Mouse (Mus musculus) heart, adult 2 months (tissue): Measurements from ENCODE around the gene Tnnc1. TPM values are rescaled to one million over a fixed set of nuclear protein-coding genes. Genes with fewer than 3 reads are reported as not detected.

Experiments used
- DNase-seq, 2 experiments: peaks; one replicate each; pipeline ENCODE4 v3.0.0; 2021
- H3K27ac ChIP-seq: fragments of 200-600 bp; 2 replicates; pipeline ENCODE4 v1.8.1; 2022
- H3K27me3 ChIP-seq: fragments of 200-500 bp; 2 replicates; pipeline ENCODE4 v1.6.1; 2012; ENCODE audit warnings: mild to moderate bottlenecking, low read length, inconsistent platforms, mixed read lengths; ENCODE audit not compliant: control insufficient read depth, insufficient read depth
- H3K36me3 ChIP-seq: fragments of 200-500 bp; 2 replicates; pipeline ENCODE4 v1.6.1; 2012; ENCODE audit warnings: low read length, inconsistent platforms; ENCODE audit not compliant: control insufficient read depth, insufficient read depth
- H3K4me1 ChIP-seq: fragments of 200-500 bp; 2 replicates; pipeline ENCODE4 v1.6.1; 2011; ENCODE audit warnings: low read length; ENCODE audit not compliant: control insufficient read depth, insufficient read depth
- H3K4me3 ChIP-seq: fragments of 200-600 bp; 2 replicates; pipeline ENCODE4 v1.8.1; 2022
- H3K79me2 ChIP-seq: fragments of 200-500 bp; replicated peaks from 2 replicates; pipeline ENCODE4 v1.6.1; 2012; ENCODE audit warnings: mild to moderate bottlenecking, inconsistent platforms, low read length, moderate library complexity, mixed read lengths; ENCODE audit not compliant: control insufficient read depth, insufficient read depth
- H3K9ac ChIP-seq: fragments of 200-500 bp; 2 replicates; pipeline ENCODE4 v1.6.1; 2012; ENCODE audit warnings: low read depth, mild to moderate bottlenecking, control low read depth, inconsistent platforms, low read length, mixed read lengths
- CTCF ChIP-seq: fragments of 200-600 bp; IDR thresholded peaks from 2 replicates; pipeline ENCODE4 v1.8.1; 2022; ENCODE audit warnings: antibody characterized with exemption, mild to moderate bottlenecking, moderate library complexity
- EP300 ChIP-seq: fragments of 200-500 bp; IDR thresholded peaks from 2 replicates; pipeline ENCODE4 v1.6.1; 2011; ENCODE audit warnings: low read depth, low read length, control low read depth; ENCODE audit not compliant: insufficient read depth
- POLR2A ChIP-seq: fragments of 200-500 bp; IDR thresholded peaks from 2 replicates; pipeline ENCODE4 v1.6.1; 2011; ENCODE audit warnings: mild to moderate bottlenecking, low read depth, low read length, control low read depth; ENCODE audit not compliant: insufficient read depth
- WGBS: fragments of 180-500 bp; shearing (Covaris S2); methylation state at CpG from one replicate; pipeline ENCODE4 v1.1.7; 2018; 5-methylcytosine and 5-hydroxymethylcytosine counted together
- intact Hi-C: fragments of 180-260 bp; cut with DNase I; formaldehyde crosslinking; loops from one replicate; pipeline ENCODE4 v1.15.1; 2025
- polyA plus RNA-seq: library from polyadenylated mRNA; depleted of rRNA; stranded (reverse); fragments of >200 nt; gene quantifications from 2 replicates; pipeline ENCODE4 v1.2.3, GENCODE M21; 2012
- total RNA-seq, 2 experiments: library from RNA; stranded (reverse); gene quantifications; 2 replicates each; pipeline ENCODE4 v1.2.3; 2021

Tnnc1 gene
- total and polyA plus RNA-seq, 3 experiments, result 4,851 to 5,508 (median 5,084) TPM

DNA sequence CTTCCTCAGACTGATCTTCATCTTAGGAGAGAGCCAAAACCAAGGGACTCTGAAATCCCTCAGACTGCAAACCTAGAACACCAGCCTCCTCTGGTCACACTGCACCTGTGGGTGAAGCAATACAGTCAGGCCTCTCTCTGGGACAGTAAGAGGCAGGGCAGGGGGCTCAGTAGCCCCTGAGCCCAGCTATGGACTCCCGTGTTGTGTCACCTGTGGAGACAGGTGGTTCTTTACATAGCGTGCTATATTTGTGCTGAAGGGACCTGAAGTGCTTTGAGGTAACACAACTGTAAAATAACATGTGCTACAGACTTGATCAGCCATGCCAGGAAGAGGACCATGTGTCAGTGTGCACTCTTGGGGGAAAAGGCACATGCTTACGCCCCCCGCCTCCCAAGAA, 12.6 kb upstream of the Tnnc1 start:
- WGBS, result 70% methylated on average over 4 of the region's 4 CpGs
- Histone ChIP-seq H3K36me3 (peaks cover 24% of the 10 kb centered on the region), H3K9ac (no peak overlapping the region)

DNA sequence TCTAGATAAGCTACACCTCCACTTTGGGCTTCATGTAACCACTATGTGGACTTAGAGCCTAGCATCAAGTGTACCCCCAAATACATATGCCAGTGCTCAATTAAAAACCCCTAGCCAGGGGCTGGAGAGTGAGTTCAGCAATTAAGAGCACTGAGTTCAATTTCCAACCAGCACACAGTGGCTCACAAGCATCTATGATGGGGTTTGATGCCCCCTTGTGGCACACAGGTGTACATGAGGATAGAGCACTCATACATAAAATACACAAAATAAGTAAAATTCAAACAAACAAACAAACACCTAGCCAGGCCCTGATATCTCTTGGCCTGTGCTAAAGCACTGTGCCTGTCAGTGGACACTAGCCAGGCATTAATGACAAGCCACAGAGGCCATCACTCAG, 12.1 kb upstream of the Tnnc1 start:
- Histone ChIP-seq H3K4me3 (no peak overlapping the region), H3K27me3 (no peaks in the 10 kb centered on the region), H3K36me3 (peaks cover 24% of the 10 kb centered on the region), H3K9ac (no peak overlapping the region), H3K79me2 (peaks cover 2% of the 10 kb centered on the region), H3K4me1 (peaks cover 21% of the 10 kb centered on the region), H3K27ac (peak overlapping the region; percentile 76)
- intact Hi-C loops, result loop anchor here (2.0 to 5.0 kb wide), 4 partner anchors 27 to 174 kb away; partner anchors contain the start of genes Smim4 and Stab1
- TF ChIP-seq POLR2A (no peak), EP300 (0 out of 2 replicates have a peak, but pooled peaks have one; percentile 20), CTCF (peak; percentile 92)
- DNase-seq, result no peak

More for the DNA sequence above, 12.6 kb upstream of the Tnnc1 start:
- Histone ChIP-seq H3K4me1 (peaks cover 21% of the 10 kb centered on the region), H3K4me3 (peak overlapping the region; percentile 17; the same call in 1 of the 2 replicates), H3K27me3 (no peaks in the 10 kb centered on the region), H3K27ac (peak overlapping the region; percentile 76), H3K79me2 (peaks cover 2% of the 10 kb centered on the region)
- no peak for DNase-seq
- intact Hi-C loops, result loop anchor here (2.0 to 5.0 kb wide), 4 partner anchors 27 to 173 kb away; partner anchors contain the start of genes Smim4 and Stab1
- no peak for TF ChIP-seq EP300
- TF ChIP-seq CTCF, result no peak
- TF ChIP-seq POLR2A, result no peak

DNA sequence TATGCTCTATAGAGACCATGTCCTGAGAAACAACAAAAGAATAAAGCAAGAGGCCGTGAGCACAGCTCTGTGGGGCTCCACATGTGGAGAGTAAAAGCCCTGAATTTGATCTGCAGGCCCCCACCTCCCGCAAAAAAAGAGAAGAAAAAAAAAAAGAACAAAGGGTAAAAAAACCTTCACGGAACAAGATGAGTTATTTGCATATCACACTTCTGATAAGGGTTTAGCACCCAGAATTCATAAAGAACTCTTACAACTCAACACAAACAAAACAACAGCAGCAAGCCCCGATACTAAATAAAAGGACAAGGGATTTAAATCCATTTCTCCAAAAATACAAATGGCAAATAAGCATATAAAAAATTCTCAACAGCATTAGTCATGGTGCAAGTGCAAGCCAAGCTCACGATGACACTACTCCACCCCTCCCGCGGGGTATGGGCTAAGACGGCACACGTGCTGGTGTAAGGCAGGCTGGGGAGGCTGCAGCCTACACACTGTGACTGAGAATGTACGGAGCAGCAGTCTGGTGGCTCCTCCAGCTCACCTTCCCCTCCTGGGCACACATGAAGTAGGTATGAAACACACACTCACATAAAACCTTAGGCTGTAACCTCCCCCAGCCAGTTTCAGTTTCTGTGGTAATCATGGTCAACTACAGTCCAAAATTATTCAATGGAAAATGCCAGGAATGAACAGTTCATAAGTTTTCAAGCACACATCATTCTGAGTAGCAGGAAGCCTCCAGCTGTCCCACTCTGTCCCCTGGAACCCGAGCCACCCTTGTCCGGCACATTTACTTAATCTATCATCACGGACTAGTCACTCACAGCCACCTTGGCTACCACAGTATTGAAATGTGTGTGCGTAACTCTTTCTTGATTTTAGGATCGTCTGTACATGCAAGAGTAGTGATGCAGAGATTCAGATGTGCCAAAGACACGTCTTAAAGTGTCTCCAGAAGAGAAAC, 10.3 kb upstream of the Tnnc1 start:
- peaks cover 28% of the 10 kb centered on the region for H3K36me3 ChIP-seq
- TF ChIP-seq POLR2A (0 out of 2 replicates have a peak, but pooled peaks have one; percentile 29), CTCF (no peak), EP300 (0 out of 2 replicates have a peak, but pooled peaks have one; percentile 17)
- H3K4me3 ChIP-seq, result no peak overlapping the region
- peak overlapping the region; percentile 32 for H3K27ac ChIP-seq
- H3K4me1 ChIP-seq, result peaks cover 21% of the 10 kb centered on the region
- peak; percentile 61 to 66 for DNase-seq
- peak overlapping the region; percentile 1; the same call in 1 of the 2 replicates for H3K9ac ChIP-seq
- H3K27me3 ChIP-seq, result no peaks in the 10 kb centered on the region
- intact Hi-C loops, result loop anchor here (5.0 kb wide), 2 partner anchors 34 to 176 kb away; no protein-coding TSS in a partner anchor
- peaks cover 2% of the 10 kb centered on the region for H3K79me2 ChIP-seq
- 27% methylated on average over 16 of the region's 16 CpGs for WGBS

DNA sequence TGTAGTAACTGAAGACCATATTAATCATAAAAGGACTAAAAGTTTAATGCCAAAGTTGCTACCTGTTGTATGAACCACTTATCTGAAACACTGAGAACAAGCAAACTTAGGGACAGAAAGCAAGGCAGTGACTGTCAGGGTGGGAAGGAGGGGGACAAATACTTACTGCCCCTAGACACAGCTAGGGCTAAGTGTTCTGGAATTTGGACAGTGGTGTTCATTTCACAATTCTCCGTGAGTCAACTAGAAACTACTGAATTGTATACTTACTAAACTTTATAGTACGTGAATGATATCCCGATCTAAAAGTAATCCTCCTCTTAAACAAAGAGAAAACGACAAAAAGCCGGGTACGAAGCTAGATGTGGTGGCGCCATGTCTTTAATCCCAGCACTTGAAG, 8.5 kb upstream of the Tnnc1 start:
- H3K9ac ChIP-seq, result no peak overlapping the region
- H3K4me3 ChIP-seq, result no peak overlapping the region
- peaks cover 20% of the 10 kb centered on the region for H3K36me3 ChIP-seq
- TF ChIP-seq CTCF (no peak), EP300 (no peak), POLR2A (no peak)
- intact Hi-C loops, result loop anchor here (5.0 kb wide), 2 partner anchors 33 to 177 kb away; no protein-coding TSS in a partner anchor
- no peak overlapping the region for H3K27ac ChIP-seq
- H3K79me2 ChIP-seq, result no peaks in the 10 kb centered on the region
- peaks cover 19% of the 10 kb centered on the region for H3K4me1 ChIP-seq
- WGBS, result 86% methylated on average over 7 of the region's 7 CpGs
- no peaks in the 10 kb centered on the region for H3K27me3 ChIP-seq
- no peak for DNase-seq

DNA sequence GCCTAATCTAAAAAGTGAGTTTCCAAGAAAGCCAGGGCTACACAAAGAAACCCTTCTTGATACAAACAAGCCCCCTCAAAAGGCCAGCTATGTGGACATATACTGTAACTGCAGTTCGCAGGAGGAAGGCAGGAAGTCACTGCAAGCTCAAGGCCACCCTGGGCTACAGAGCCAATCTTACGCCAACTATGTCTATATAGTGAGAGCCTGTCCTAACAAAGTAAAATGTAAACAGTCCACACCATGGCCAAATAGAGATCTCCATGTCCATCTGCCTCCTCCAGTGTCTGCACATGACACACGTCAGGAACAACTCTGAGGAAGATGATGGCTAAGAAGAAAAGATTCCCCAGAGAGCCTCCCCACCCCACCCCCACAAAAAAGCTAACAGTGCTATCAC, 8.1 kb upstream of the Tnnc1 start:
- DNase-seq, result no peak
- Histone ChIP-seq H3K36me3 (peaks cover 20% of the 10 kb centered on the region), H3K27me3 (no peaks in the 10 kb centered on the region), H3K4me3 (no peak overlapping the region), H3K9ac (no peak overlapping the region), H3K27ac (no peak overlapping the region), H3K79me2 (no peaks in the 10 kb centered on the region), H3K4me1 (peaks cover 18% of the 10 kb centered on the region)
- intact Hi-C loops, result no loop called here
- no peak for TF ChIP-seq EP300
- no peak for TF ChIP-seq POLR2A
- no peak for TF ChIP-seq CTCF
- 71% methylated on average over 3 of the region's 3 CpGs for WGBS
